Mouse (Mus musculus): ENCODE data around the gene Fgfr2. TPM values are rescaled to one million over a fixed set of nuclear protein-coding genes. Genes with fewer than 3 reads are reported as not detected.
"Not testable (repeated sequence)": the region's sequence is repeated elsewhere in the genome, so short reads cannot be mapped to it uniquely, and the experiment has no call there.

Fgfr2 gene
- polyA plus RNA-seq, 1 experiment, result 12.0 TPM

GRCm38 (mm10) chr7:130622359-130622758 is 2500.8 kb downstream of the Fgfr2 start:
- Histone ChIP-seq H3K4me3 (ENCODE audit: insufficient read depth, low read depth, low read length) (no peak overlapping the region), H3K27ac (replicated peaks; ENCODE audit: low read depth, low read length) (no peak overlapping the region), H3K4me1 (ENCODE audit: control insufficient read depth, insufficient read depth, insufficient read length, low read length) (peaks cover 20% of the 10 kb centered on the region)

- Histone ChIP-seq H3K4me3 (ENCODE audit: insufficient read depth, low read depth, low read length) (no peak overlapping the region), H3K27ac (replicated peaks; ENCODE audit: low read depth, low read length) (no peak overlapping the region), H3K4me1 (ENCODE audit: control insufficient read depth, insufficient read depth, insufficient read length, low read length) (peaks cover 20% of the 10 kb centered on the region)
Measured at GRCm38 (mm10) chr7:130621953-130622352, 2501.2 kb downstream of the Fgfr2 start.

- Histone ChIP-seq H3K4me3 (ENCODE audit: insufficient read depth, low read depth, low read length) (no peak overlapping the region), H3K27ac (replicated peaks; ENCODE audit: low read depth, low read length) (peak overlapping the region; percentile 79), H3K4me1 (ENCODE audit: control insufficient read depth, insufficient read depth, insufficient read length, low read length) (peaks cover 20% of the 10 kb centered on the region)
Measured at GRCm38 (mm10) chr7:130621068-130621467, 2502.1 kb downstream of the Fgfr2 start.

- Histone ChIP-seq H3K27ac (replicated peaks; ENCODE audit: low read depth, low read length) (no peak overlapping the region), H3K4me3 (ENCODE audit: insufficient read depth, low read depth, low read length) (no peak overlapping the region), H3K4me1 (ENCODE audit: control insufficient read depth, insufficient read depth, insufficient read length, low read length) (peaks cover 15% of the 10 kb centered on the region)
Measured at GRCm38 (mm10) chr7:130617591-130617990, 2505.6 kb downstream of the Fgfr2 start.

- H3K4me3 ChIP-seq (ENCODE audit: insufficient read depth, low read depth, low read length), result no peak overlapping the region
- no peaks in the 10 kb centered on the region for H3K4me1 ChIP-seq (ENCODE audit: control insufficient read depth, insufficient read depth, insufficient read length, low read length)
- 0 out of 2 replicates have a peak overlapping the region, but pooled peaks have one; percentile 10 for H3K27ac ChIP-seq (replicated peaks; ENCODE audit: low read depth, low read length)
Measured at GRCm38 (mm10) chr7:130613973-130614372, 2509.2 kb downstream of the Fgfr2 start.

GRCm38 (mm10) chr7:130606958-130607357 is 2516.2 kb downstream of the Fgfr2 start:
- Histone ChIP-seq H3K4me3 (ENCODE audit: insufficient read depth, low read depth, low read length) (no peak overlapping the region), H3K27ac (replicated peaks; ENCODE audit: low read depth, low read length) (no peak overlapping the region), H3K4me1 (ENCODE audit: control insufficient read depth, insufficient read depth, insufficient read length, low read length) (no peaks in the 10 kb centered on the region)

- H3K27ac ChIP-seq (replicated peaks; ENCODE audit: low read depth, low read length), result no peak overlapping the region
- H3K4me1 ChIP-seq (ENCODE audit: control insufficient read depth, insufficient read depth, insufficient read length, low read length), result no peaks in the 10 kb centered on the region
- H3K4me3 ChIP-seq (ENCODE audit: insufficient read depth, low read depth, low read length), result no peak overlapping the region
Measured at GRCm38 (mm10) chr7:130605111-130605510, 2518.0 kb downstream of the Fgfr2 start.

- H3K4me3 ChIP-seq (ENCODE audit: insufficient read depth, low read depth, low read length), result no peak overlapping the region
- no peak overlapping the region for H3K27ac ChIP-seq (replicated peaks; ENCODE audit: low read depth, low read length)
- H3K4me1 ChIP-seq (ENCODE audit: control insufficient read depth, insufficient read depth, insufficient read length, low read length), result no peaks in the 10 kb centered on the region
Measured at GRCm38 (mm10) chr7:130604390-130604789, 2518.8 kb downstream of the Fgfr2 start.

- Histone ChIP-seq H3K4me1 (ENCODE audit: control insufficient read depth, insufficient read depth, insufficient read length, low read length) (no peaks in the 10 kb centered on the region), H3K27ac (replicated peaks; ENCODE audit: low read depth, low read length) (no peak overlapping the region), H3K4me3 (ENCODE audit: insufficient read depth, low read depth, low read length) (no peak overlapping the region)
Measured at GRCm38 (mm10) chr7:130603556-130603955, 2519.6 kb downstream of the Fgfr2 start.

- Histone ChIP-seq H3K4me1 (ENCODE audit: control insufficient read depth, insufficient read depth, insufficient read length, low read length) (no peaks in the 10 kb centered on the region), H3K27ac (replicated peaks; ENCODE audit: low read depth, low read length) (no peak overlapping the region)
Measured at GRCm38 (mm10) chr7:130602804-130603203, 2520.3 kb downstream of the Fgfr2 start.

GRCm38 (mm10) chr7:130600546-130600945 is 2522.6 kb downstream of the Fgfr2 start:
- Histone ChIP-seq H3K27ac (replicated peaks; ENCODE audit: low read depth, low read length) (no peak overlapping the region), H3K4me1 (ENCODE audit: control insufficient read depth, insufficient read depth, insufficient read length, low read length) (no peaks in the 10 kb centered on the region), H3K4me3 (ENCODE audit: insufficient read depth, low read depth, low read length) (no peak overlapping the region)

More at GRCm38 (mm10) chr7:130602804-130603203, 2520.3 kb downstream of the Fgfr2 start:
- no peak overlapping the region for H3K4me3 ChIP-seq (ENCODE audit: insufficient read depth, low read depth, low read length)

- no peaks in the 10 kb centered on the region for H3K4me1 ChIP-seq (ENCODE audit: control insufficient read depth, insufficient read depth, insufficient read length, low read length)
- H3K27ac ChIP-seq (replicated peaks; ENCODE audit: low read depth, low read length), result no peak overlapping the region
- no peak overlapping the region for H3K4me3 ChIP-seq (ENCODE audit: insufficient read depth, low read depth, low read length)
Measured at GRCm38 (mm10) chr7:130600074-130600473, 2523.1 kb downstream of the Fgfr2 start.

- no peak overlapping the region for H3K4me3 ChIP-seq (ENCODE audit: insufficient read depth, low read depth, low read length)
- H3K27ac ChIP-seq (replicated peaks; ENCODE audit: low read depth, low read length), result no peak overlapping the region
- H3K4me1 ChIP-seq (ENCODE audit: control insufficient read depth, insufficient read depth, insufficient read length, low read length), result no peaks in the 10 kb centered on the region
Measured at GRCm38 (mm10) chr7:130597546-130597945, 2525.6 kb downstream of the Fgfr2 start.

GRCm38 (mm10) chr7:130596079-130596855 is 2526.9 kb downstream of the Fgfr2 start:
- not testable (repeated sequence) for H3K27ac ChIP-seq (replicated peaks; ENCODE audit: low read depth, low read length); H3K4me3 ChIP-seq (ENCODE audit: insufficient read depth, low read depth, low read length); H3K4me1 ChIP-seq (ENCODE audit: control insufficient read depth, insufficient read depth, insufficient read length, low read length)

GRCm38 (mm10) chr7:130593375-130594239 is 2529.5 kb downstream of the Fgfr2 start:
- H3K4me1 ChIP-seq (ENCODE audit: control insufficient read depth, insufficient read depth, insufficient read length, low read length); H3K4me3 ChIP-seq (ENCODE audit: insufficient read depth, low read depth, low read length); H3K27ac ChIP-seq (replicated peaks; ENCODE audit: low read depth, low read length): not testable (repeated sequence)
